Mouse (Mus musculus) adrenal gland, adult 18-20 months (tissue): ENCODE measurements around the gene Lrrc25. TPM values are rescaled to one million over a fixed set of nuclear protein-coding genes. Genes with fewer than 3 reads are reported as not detected.

ENCODE experiments used
- DNase-seq, 2 experiments: peaks; one replicate each; pipeline ENCODE4 v3.0.0; 2021 to 2022; ENCODE audit warnings: low spot score in 2 of 2
- total RNA-seq, 2 experiments: library from RNA; stranded (reverse); gene quantifications; 1 replicate in 1 of 2; 2 replicates in 1 of 2; pipeline ENCODE4 v1.2.3; 2021

Lrrc25 gene
- total RNA-seq, 2 experiments from 2014 or later: 1.4 to 3.0 TPM

GRCm38 (mm10) chr8:70598722-70599121 lies 17.2 kb upstream of the Lrrc25 start:
- DNase-seq: no peak

GRCm38 (mm10) chr8:70599507-70600290 lies 16.3 kb upstream of the Lrrc25 start:
- DNase-seq: no peak

GRCm38 (mm10) chr8:70600473-70601270 lies 15.3 kb upstream of the Lrrc25 start:
- DNase-seq: no peak

- peak; percentile 81 to 82 for DNase-seq
These were observed 14.7 kb upstream of the Lrrc25 start for GRCm38 (mm10) chr8:70601271-70601649.

- DNase-seq: no peak
These were observed 13.7 kb upstream of the Lrrc25 start for GRCm38 (mm10) chr8:70602139-70602811.

GRCm38 (mm10) chr8:70604558-70604957 lies 11.4 kb upstream of the Lrrc25 start:
- no peak for DNase-seq

GRCm38 (mm10) chr8:70605871-70606779 lies 9.8 kb upstream of the Lrrc25 start:
- no peak for DNase-seq

- no peak for DNase-seq
These were observed 9.0 kb upstream of the Lrrc25 start for GRCm38 (mm10) chr8:70606780-70607602.

- no peak for DNase-seq
These were observed 8.4 kb upstream of the Lrrc25 start for GRCm38 (mm10) chr8:70607603-70607897.

GRCm38 (mm10) chr8:70607898-70608748 lies 7.8 kb upstream of the Lrrc25 start:
- DNase-seq: no peak

GRCm38 (mm10) chr8:70608749-70609367 lies 7.1 kb upstream of the Lrrc25 start, which contains the start of gene Ssbp4:
Gene Ssbp4 (minus strand): TSS chr8:70608872.
- DNase-seq: no peak

GRCm38 (mm10) chr8:70609368-70609848 lies 6.5 kb upstream of the Lrrc25 start:
- peak; percentile 77 to 81 for DNase-seq

- peak; percentile 73 to 84 for DNase-seq
These were observed 5.8 kb upstream of the Lrrc25 start for GRCm38 (mm10) chr8:70609849-70610795.

GRCm38 (mm10) chr8:70610796-70611771 lies 4.9 kb upstream of the Lrrc25 start:
- DNase-seq: peak; percentile 89 to 95

- DNase-seq: peak; percentile 89 to 91
These were observed 4.1 kb upstream of the Lrrc25 start for GRCm38 (mm10) chr8:70611849-70612248.

- no peak for DNase-seq
These were observed 2.2 kb upstream of the Lrrc25 start for GRCm38 (mm10) chr8:70613763-70614162.
